Mouse (Mus musculus) forebrain, embryonic 14.5 days (tissue): ENCODE data around the gene Cabp1. TPM values are rescaled to one million over a fixed set of nuclear protein-coding genes. Genes with fewer than 3 reads are reported as not detected.

Experiments used
- ATAC-seq: fragments of 200-750 bp; cut with Nextera tagmentation; 2 replicates; pipeline ENCODE4 v1.8.0; 2017; ENCODE audit warnings: mild to moderate bottlenecking, moderate library complexity
- DNase-seq: peaks from one replicate; pipeline ENCODE4 v3.0.0-alpha.2; 2015; ENCODE audit warnings: low spot score
- H3K27ac ChIP-seq: fragments of 300-500 bp; sonication (generic); 2 replicates; pipeline ENCODE4 v1.5.1; 2014; ENCODE audit warnings: low read depth, mild to moderate bottlenecking, control low read depth, low read length, moderate library complexity
- H3K27me3 ChIP-seq: fragments of 300-500 bp; sonication (generic); replicated peaks from 2 replicates; pipeline ENCODE4 v1.6.1; 2014; ENCODE audit warnings: low read length, control low read depth, mixed read lengths; ENCODE audit not compliant: control insufficient read depth, insufficient read depth
- H3K36me3 ChIP-seq: fragments of 300-500 bp; sonication (generic); 2 replicates; pipeline ENCODE4 v1.6.1; 2014; ENCODE audit warnings: low read length, control low read depth; ENCODE audit not compliant: control insufficient read depth, insufficient read depth
- H3K4me1 ChIP-seq: fragments of 300-500 bp; sonication (generic); 2 replicates; pipeline ENCODE4 v1.6.1; 2014; ENCODE audit warnings: antibody characterized with exemption, low read length, control low read depth; ENCODE audit not compliant: control insufficient read depth, insufficient read depth
- H3K4me2 ChIP-seq: fragments of 300-500 bp; sonication (generic); 2 replicates; pipeline ENCODE4 v1.6.1; 2014; ENCODE audit warnings: mild to moderate bottlenecking, control low read depth, low read length
- H3K4me3 ChIP-seq: fragments of 300-500 bp; sonication (generic); 2 replicates; pipeline ENCODE4 v1.5.1; 2014; ENCODE audit warnings: low read depth, low read length, control low read depth
- H3K9ac ChIP-seq: fragments of 300-500 bp; sonication (generic); 2 replicates; pipeline ENCODE4 v1.6.1; 2014; ENCODE audit warnings: mild to moderate bottlenecking, low read length, control low read depth, moderate library complexity
- H3K9me3 ChIP-seq: fragments of 300-500 bp; sonication (generic); replicated peaks from 2 replicates; pipeline ENCODE4 v1.6.1; 2016; ENCODE audit warnings: low read length, control low read depth, mixed read lengths; ENCODE audit not compliant: control insufficient read depth
- WGBS: fragments of 180-500 bp; shearing (Covaris S2); extraction: QIAGEN DNeasy Blood & Tissue Kit; methylation state at CpG from one replicate; pipeline ENCODE4 v1.1.7; 2014; 5-methylcytosine and 5-hydroxymethylcytosine counted together
- polyA plus RNA-seq: library from polyadenylated mRNA; unstranded; fragments of >200 nt; fragmentation: Nextera tagmentation; extraction: Ambion mirVana; gene quantifications from 2 replicates; pipeline ENCODE4 v1.2.1, GENCODE M21; 2014

Gene Cabp1
- polyA plus RNA-seq, 1 experiment from 2014 or later = 10.1 TPM

GRCm38 (mm10) chr5:115118961-115119570 is 75.1 kb downstream of the Cabp1 start, which contains the start of gene Acads:
Gene Acads, minus strand, starts transcription at chr5:115119346.
- H3K27ac ChIP-seq = peak within 1 kb of the TSS; percentile 10; the same call in 1 of the 2 replicates
- peak; percentile 89 for ATAC-seq
- 1% methylated on average over 39 of the region's 39 CpGs for WGBS

More at GRCm38 (mm10) chr5:115118961-115119570, 75.1 kb downstream of the Cabp1 start, which contains the start of gene Acads:
- Histone ChIP-seq H3K27me3 (no peaks in the 10 kb centered on the region), H3K4me3 (peak within 1 kb of the TSS; percentile 51), H3K4me1 (no peaks in the 10 kb centered on the region), H3K9me3 (no peaks in the 10 kb centered on the region), H3K4me2 (peak within 1 kb of the TSS; percentile 62), H3K9ac (peak within 1 kb of the TSS; percentile 75), H3K36me3 (peaks cover 11% of the 10 kb centered on the region)
- peak; percentile 64 for DNase-seq

Other genes starting within 250 kb of the Cabp1 start
- not detected in 2 replicates for gene Hnf1a, start 223.3 kb downstream of the Cabp1 start, polyA plus RNA-seq
- gene Sppl3, start 183.2 kb downstream of the Cabp1 start, polyA plus RNA-seq = 20.3 and 24.0 TPM in 2 replicates
- 39.4 and 50.4 TPM in 2 replicates for gene Gm10401, start 96.1 kb downstream of the Cabp1 start, polyA plus RNA-seq
- 17.7 and 18.8 TPM in 2 replicates for gene Acads, start 75.0 kb downstream of the Cabp1 start, polyA plus RNA-seq
- gene Unc119b, start 59.4 kb downstream of the Cabp1 start, polyA plus RNA-seq = 35.4 and 37.8 TPM in 2 replicates
- 11.4 and 12.5 TPM in 2 replicates for gene Mlec, start 36.2 kb downstream of the Cabp1 start, polyA plus RNA-seq
- 101 and 105 TPM in 2 replicates for gene Pop5, start 41.5 kb upstream of the Cabp1 start, polyA plus RNA-seq
- gene Rnf10, start 78.5 kb upstream of the Cabp1 start, polyA plus RNA-seq = 64.3 and 75.2 TPM in 2 replicates
- gene Coq5, start 85.3 kb upstream of the Cabp1 start, polyA plus RNA-seq = 55.1 and 60.9 TPM in 2 replicates
- 1,615 and 1,740 TPM in 2 replicates for gene Dynll1, start 106.6 kb upstream of the Cabp1 start, polyA plus RNA-seq
- 165 and 169 TPM in 2 replicates for gene Srsf9, start 132.8 kb upstream of the Cabp1 start, polyA plus RNA-seq
- 30.1 and 32.9 TPM in 2 replicates for gene Gatc, start 146.8 kb upstream of the Cabp1 start, polyA plus RNA-seq
- 56.4 and 57.6 TPM in 2 replicates for gene Triap1, start 146.8 kb upstream of the Cabp1 start, polyA plus RNA-seq
- gene Cox6a1, start 154.6 kb upstream of the Cabp1 start, polyA plus RNA-seq = 1,083 and 1,200 TPM in 2 replicates
- 63.3 and 69.4 TPM in 2 replicates for gene Msi1, start 235.2 kb upstream of the Cabp1 start, polyA plus RNA-seq